Mouse (Mus musculus) embryonic facial prominence, embryonic 12.5 days (tissue): Measurements from ENCODE around the gene Edar. TPM values are rescaled to one million over a fixed set of nuclear protein-coding genes. Genes with fewer than 3 reads are reported as not detected.
"Not testable (repeated sequence)": the region's sequence is repeated elsewhere in the genome, so short reads cannot be mapped to it uniquely, and the experiment has no call there.

ENCODE experiments used
- ATAC-seq: fragments of 200-750 bp; cut with Nextera tagmentation; 2 replicates; pipeline ENCODE4 v1.8.0; 2017; ENCODE audit not compliant: insufficient number of reproducible peaks, insufficient read depth, low FRiP score, low TSS enrichment
- H3K27ac ChIP-seq: fragments of 300-500 bp; sonication (generic); 2 replicates; pipeline ENCODE4 v1.5.1; 2016; ENCODE audit warnings: mild to moderate bottlenecking
- H3K27me3 ChIP-seq: fragments of 300-500 bp; sonication (generic); 2 replicates; pipeline ENCODE4 v1.6.1; 2016; ENCODE audit warnings: mild to moderate bottlenecking, moderate library complexity
- H3K36me3 ChIP-seq: fragments of 300-500 bp; sonication (generic); 2 replicates; pipeline ENCODE4 v1.6.1; 2016; ENCODE audit warnings: mild to moderate bottlenecking
- H3K4me1 ChIP-seq: fragments of 300-500 bp; sonication (generic); 2 replicates; pipeline ENCODE4 v1.6.1; 2016
- H3K4me2 ChIP-seq: fragments of 300-500 bp; sonication (generic); replicated peaks from 2 replicates; pipeline ENCODE4 v1.6.1; 2016; ENCODE audit warnings: mild to moderate bottlenecking, moderate library complexity
- H3K4me3 ChIP-seq: fragments of 300-500 bp; sonication (generic); 2 replicates; pipeline ENCODE4 v1.5.1; 2016; ENCODE audit warnings: mild to moderate bottlenecking
- H3K9ac ChIP-seq: fragments of 300-500 bp; sonication (generic); 2 replicates; pipeline ENCODE4 v1.6.1; 2016; ENCODE audit warnings: mild to moderate bottlenecking, moderate library complexity
- H3K9me3 ChIP-seq: fragments of 300-500 bp; sonication (generic); 2 replicates; pipeline ENCODE4 v1.6.1; 2016; ENCODE audit warnings: mild to moderate bottlenecking, moderate library complexity
- WGBS: fragments of 180-500 bp; shearing (Covaris S2); methylation state at CpG from one replicate; pipeline ENCODE4 v1.1.7; 2016; 5-methylcytosine and 5-hydroxymethylcytosine counted together
- polyA plus RNA-seq: library from polyadenylated mRNA; unstranded; fragments of >200 nt; fragmentation: Nextera tagmentation; extraction: Ambion mirVana; gene quantifications from 2 replicates; pipeline ENCODE4 v1.2.1, GENCODE M21; 2016

Edar gene
- polyA plus RNA-seq, result 1.1 and 1.4 TPM in 2 replicates

DNA sequence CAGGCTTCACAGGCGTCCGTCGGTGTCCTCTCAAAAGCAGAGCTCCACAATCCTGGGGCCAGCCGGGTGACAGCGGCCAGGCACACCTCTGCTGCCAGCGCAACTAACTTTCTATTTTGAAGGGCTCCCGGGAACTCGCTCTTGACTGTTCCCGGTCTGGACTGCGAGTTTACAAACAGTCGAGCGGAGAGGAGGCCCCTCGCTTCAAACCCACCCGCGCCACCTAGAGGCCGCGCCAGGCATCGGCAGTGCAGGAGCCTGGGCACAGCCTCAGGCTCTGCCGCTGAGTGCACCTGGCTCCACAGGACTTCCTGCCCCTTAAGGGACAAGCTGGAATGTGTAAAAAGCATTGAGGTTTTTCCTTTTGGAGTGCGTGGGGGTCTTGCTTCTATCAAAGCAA, at the start of gene Edar:
TSS of gene Edar (minus strand) at position 122 of the 400 bp plus-strand sequence.
- no peak within 1 kb of the TSS for H3K27ac ChIP-seq
- ATAC-seq, result peak; percentile 75
- H3K27me3 ChIP-seq, result peaks cover 8% of the 10 kb centered on the region; the same call in 1 of the 2 replicates
- H3K4me1 ChIP-seq, result no peaks in the 10 kb centered on the region
- peak within 1 kb of the TSS; percentile 48 for H3K9ac ChIP-seq
- peak within 1 kb of the TSS; percentile 58 for H3K4me2 ChIP-seq
- WGBS, result under 1% methylated on average over 20 of the region's 20 CpGs
- H3K36me3 ChIP-seq, result no peaks in the 10 kb centered on the region
- peak within 1 kb of the TSS; percentile 38 for H3K4me3 ChIP-seq
- H3K9me3 ChIP-seq, result no peaks in the 10 kb centered on the region

DNA sequence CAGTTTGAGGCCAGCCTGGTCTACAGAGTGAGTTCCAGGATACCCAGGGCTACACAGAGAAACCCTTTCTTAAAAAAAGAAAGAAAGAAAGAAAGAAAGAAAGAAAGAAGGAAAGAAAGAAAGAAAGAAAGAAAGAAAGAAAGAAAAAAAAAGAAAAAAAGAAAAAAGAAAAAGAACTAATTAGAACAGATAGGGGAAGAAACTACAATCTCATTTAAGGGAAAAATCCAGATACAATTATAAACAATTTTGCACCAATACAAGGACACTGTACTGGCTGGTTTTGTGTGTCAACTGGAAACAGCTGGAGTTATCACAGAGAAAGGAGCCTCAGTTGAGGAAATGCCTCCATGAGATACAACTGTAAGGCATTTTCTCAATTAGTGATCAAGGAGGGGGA, 42.7 kb upstream of the Edar start, which contains the start of gene Gm17542:
TSS of gene Gm17542 (minus strand) at position 101 of the 400 bp plus-strand sequence.
- not testable (repeated sequence) for H3K4me2 ChIP-seq, H3K27me3 ChIP-seq, H3K27ac ChIP-seq, H3K9ac ChIP-seq, H3K36me3 ChIP-seq, H3K9me3 ChIP-seq, H3K4me3 ChIP-seq, ATAC-seq, H3K4me1 ChIP-seq

GRCm38 (mm10) chr10:58714789-58715148, 39.3 kb upstream of the Edar start:
- H3K27me3 ChIP-seq, result no peaks in the 10 kb centered on the region
- H3K27ac ChIP-seq, result no peak overlapping the region
- peaks cover 6% of the 10 kb centered on the region; the same call in 1 of the 2 replicates for H3K4me1 ChIP-seq
- no peak for ATAC-seq
- 0 out of 2 replicates have a peak overlapping the region, but pooled peaks have one; percentile 17 for H3K4me3 ChIP-seq
- H3K9ac ChIP-seq, result no peak overlapping the region
- no peaks in the 10 kb centered on the region for H3K36me3 ChIP-seq
- no peaks in the 10 kb centered on the region for H3K9me3 ChIP-seq
- H3K4me2 ChIP-seq, result peak overlapping the region; percentile 44
- 64% methylated on average over 3 of the region's 3 CpGs for WGBS

- ATAC-seq, result no peak
- Histone ChIP-seq H3K9me3 (no peaks in the 10 kb centered on the region), H3K4me3 (peak overlapping the region; percentile 17; the same call in 1 of the 2 replicates), H3K27ac (no peak overlapping the region), H3K36me3 (no peaks in the 10 kb centered on the region), H3K4me1 (peaks cover 6% of the 10 kb centered on the region; the same call in 1 of the 2 replicates), H3K4me2 (peak overlapping the region; percentile 44), H3K9ac (no peak overlapping the region), H3K27me3 (no peaks in the 10 kb centered on the region)
- WGBS, result 27% methylated on average over 24 of the region's 24 CpGs
Observed at GRCm38 (mm10) chr10:58713855-58714788, 38.7 kb upstream of the Edar start.

- 91% methylated on average over 7 of the region's 7 CpGs for WGBS
- Histone ChIP-seq H3K27ac (no peak overlapping the region), H3K4me2 (no peak overlapping the region), H3K4me1 (peaks cover 6% of the 10 kb centered on the region; the same call in 1 of the 2 replicates), H3K27me3 (no peaks in the 10 kb centered on the region), H3K9me3 (no peaks in the 10 kb centered on the region), H3K4me3 (no peak overlapping the region), H3K9ac (no peak overlapping the region), H3K36me3 (no peaks in the 10 kb centered on the region)
- ATAC-seq, result no peak
Observed at GRCm38 (mm10) chr10:58713225-58713624, 37.8 kb upstream of the Edar start.

GRCm38 (mm10) chr10:58709021-58709420, 33.6 kb upstream of the Edar start:
- H3K27me3 ChIP-seq, result no peaks in the 10 kb centered on the region
- H3K4me1 ChIP-seq, result peaks cover 5% of the 10 kb centered on the region; the same call in 1 of the 2 replicates
- H3K4me3 ChIP-seq, result no peak overlapping the region
- no peak overlapping the region for H3K27ac ChIP-seq
- no peak overlapping the region for H3K4me2 ChIP-seq
- H3K36me3 ChIP-seq, result no peaks in the 10 kb centered on the region
- no peak overlapping the region for H3K9ac ChIP-seq
- no peak for ATAC-seq
- no peaks in the 10 kb centered on the region for H3K9me3 ChIP-seq
- 84% methylated on average over 4 of the region's 4 CpGs for WGBS

- no peaks in the 10 kb centered on the region for H3K4me1 ChIP-seq
- ATAC-seq, result no peak
- H3K4me2 ChIP-seq, result no peak overlapping the region
- H3K27ac ChIP-seq, result no peak overlapping the region
- no peak overlapping the region for H3K9ac ChIP-seq
- H3K27me3 ChIP-seq, result no peaks in the 10 kb centered on the region
- no peaks in the 10 kb centered on the region for H3K9me3 ChIP-seq
- 43% methylated on average over 6 of the region's 6 CpGs for whole genome bisulfite sequencing
- no peak overlapping the region for H3K4me3 ChIP-seq
- H3K36me3 ChIP-seq, result no peaks in the 10 kb centered on the region
Observed at GRCm38 (mm10) chr10:58700578-58700977, 25.1 kb upstream of the Edar start.

DNA sequence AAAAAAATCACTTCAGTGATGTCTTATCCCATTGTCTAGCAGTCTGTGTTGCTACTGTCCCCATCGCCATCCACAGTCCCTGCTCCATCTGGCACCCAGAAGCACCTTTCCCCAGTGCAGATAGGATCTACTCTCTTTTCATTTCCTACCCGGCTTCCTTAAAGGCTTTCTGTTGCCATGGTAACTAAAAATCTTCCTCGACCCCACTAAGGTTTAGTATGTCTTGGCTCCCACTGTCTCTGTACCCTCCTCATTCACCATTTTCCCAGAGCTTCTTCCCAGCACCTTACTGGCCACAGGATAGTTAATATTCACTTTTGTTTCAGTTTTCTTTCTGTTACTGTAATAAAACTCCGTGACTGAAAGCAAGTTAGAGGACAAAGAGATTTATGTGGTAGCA, 24.7 kb upstream of the Edar start:
- Histone ChIP-seq H3K4me3 (no peak overlapping the region), H3K9ac (no peak overlapping the region), H3K36me3 (no peaks in the 10 kb centered on the region), H3K27me3 (no peaks in the 10 kb centered on the region), H3K9me3 (no peaks in the 10 kb centered on the region), H3K4me1 (no peaks in the 10 kb centered on the region), H3K4me2 (no peak overlapping the region), H3K27ac (no peak overlapping the region)
- WGBS, result 44% methylated on average over 4 of the region's 4 CpGs
- no peak for ATAC-seq

DNA sequence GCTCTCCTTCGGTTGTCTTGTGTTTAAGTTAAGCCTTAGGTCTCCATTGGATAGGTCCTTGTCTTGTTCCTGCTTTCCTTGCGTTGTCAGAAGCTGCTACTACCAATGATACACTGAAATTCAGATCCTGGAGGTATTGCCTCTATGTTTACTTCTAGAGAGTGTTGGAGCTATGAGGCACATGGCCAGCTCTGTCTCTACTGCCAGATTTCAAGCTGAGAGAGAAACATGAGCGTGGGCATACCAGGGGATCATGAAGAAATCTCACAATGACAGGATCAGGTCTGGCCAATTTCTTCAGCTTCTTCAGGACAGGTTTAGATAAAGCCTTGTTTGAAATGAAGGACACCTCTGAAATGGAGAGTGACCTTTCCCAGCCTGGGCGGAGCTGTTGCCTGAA, 23.5 kb upstream of the Edar start:
- no peak for ATAC-seq
- H3K4me3 ChIP-seq, result no peak overlapping the region
- H3K9me3 ChIP-seq, result no peaks in the 10 kb centered on the region
- H3K4me1 ChIP-seq, result no peaks in the 10 kb centered on the region
- H3K9ac ChIP-seq, result no peak overlapping the region
- no peak overlapping the region for H3K27ac ChIP-seq
- no peak overlapping the region for H3K4me2 ChIP-seq
- 84% methylated on average over 4 of the region's 4 CpGs for WGBS
- no peaks in the 10 kb centered on the region for H3K36me3 ChIP-seq
- H3K27me3 ChIP-seq, result no peaks in the 10 kb centered on the region

DNA sequence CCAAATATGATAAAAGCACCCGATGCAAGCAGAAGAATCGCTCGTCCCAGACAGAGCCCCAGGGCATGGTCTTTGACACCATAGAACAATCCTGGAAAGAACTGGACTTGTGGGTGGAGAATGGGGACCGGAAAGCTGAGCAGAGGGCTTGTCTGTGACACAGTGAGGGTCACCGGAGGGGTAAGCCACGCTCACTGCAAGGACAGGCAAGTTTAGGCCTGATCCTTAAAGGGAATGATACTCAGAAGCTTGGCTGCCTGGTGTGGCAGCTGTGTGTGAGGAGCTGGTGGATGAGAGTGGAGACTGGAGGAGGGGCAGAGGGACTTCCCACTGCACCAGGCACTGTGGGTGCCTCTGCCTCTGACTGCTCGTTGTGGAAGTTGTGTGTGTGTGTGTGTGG, 15.6 kb upstream of the Edar start:
- no peaks in the 10 kb centered on the region for H3K27me3 ChIP-seq
- H3K4me3 ChIP-seq, result no peak overlapping the region
- H3K36me3 ChIP-seq, result no peaks in the 10 kb centered on the region
- ATAC-seq, result no peak
- H3K4me2 ChIP-seq, result no peak overlapping the region
- no peak overlapping the region for H3K27ac ChIP-seq
- H3K4me1 ChIP-seq, result no peaks in the 10 kb centered on the region
- no peaks in the 10 kb centered on the region for H3K9me3 ChIP-seq
- H3K9ac ChIP-seq, result no peak overlapping the region
- whole genome bisulfite sequencing, result 59% methylated on average over 6 of the region's 7 CpGs

- no peak for ATAC-seq
- H3K27me3 ChIP-seq, result peaks cover 8% of the 10 kb centered on the region; the same call in 1 of the 2 replicates
- H3K9me3 ChIP-seq, result no peaks in the 10 kb centered on the region
- H3K4me1 ChIP-seq, result no peaks in the 10 kb centered on the region
- no peak overlapping the region for H3K27ac ChIP-seq
- H3K36me3 ChIP-seq, result no peaks in the 10 kb centered on the region
- no peak overlapping the region for H3K4me3 ChIP-seq
- H3K9ac ChIP-seq, result no peak overlapping the region
- WGBS, result 84% methylated on average over 6 of the region's 6 CpGs
- no peak overlapping the region for H3K4me2 ChIP-seq
Observed at GRCm38 (mm10) chr10:58679298-58679697, 3.8 kb upstream of the Edar start.
